ENCODE assay signal across 17 mouse cellular contexts in the genomic region with DNA sequence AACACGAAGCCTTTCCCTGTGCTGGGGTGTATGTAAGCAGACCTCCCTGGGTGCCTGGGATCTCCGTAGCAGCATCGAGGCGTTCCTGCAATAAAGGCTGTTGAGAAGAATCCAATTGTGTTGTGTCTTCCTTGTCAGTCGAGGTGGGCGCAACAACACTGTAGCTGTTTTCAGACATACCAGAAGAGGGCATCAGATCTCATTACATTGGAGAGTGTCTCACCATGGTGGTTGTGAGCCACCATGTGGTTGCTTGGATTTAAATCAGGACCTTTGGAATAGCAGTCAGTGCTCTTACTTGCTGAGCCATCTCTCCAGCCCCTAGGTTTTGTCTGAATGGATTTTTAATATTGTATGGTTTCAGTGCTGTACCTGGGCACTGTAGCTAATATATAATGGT. TPM values are rescaled to one million over a fixed set of nuclear protein-coding genes. Genes with fewer than 3 reads are reported as not detected.
DNase-seq lines count a peak whose midpoint lies in the region; ATAC-seq and TF ChIP-seq lines count a peak whose summit lies in the region.
"Not testable (repeated sequence)": the region's sequence is repeated elsewhere in the genome, so short reads cannot be mapped to it uniquely, and the experiment has no call there.
"Had no signal": no experiment of that assay in that cellular context is flagged by ENCODE, and none has a peak within 500 bp of the region (broad histone marks: within the 10 kb centered on the region; RNA-seq: fewer than 3 reads in every experiment).

No protein-coding gene starts in this region.

- peak; percentile 50; the same call in 1 of the 2 replicates for ATAC-seq in forebrain, embryonic 13.5 days
- ATAC-seq in hindbrain, embryonic 13.5 days (ENCODE audit: low FRiP score), result peak; percentile 46; the same call in 1 of the 2 replicates
- ATAC-seq in lung, postnatal 0 days, result not testable (repeated sequence)
- ATAC-seq in midbrain, embryonic 15.5 days (replicated peaks), result peak; percentile 57

- H3K36me3 ChIP-seq in forebrain, embryonic 13.5 days (ENCODE audit: poor library complexity, severe bottlenecking); hindbrain, embryonic 13.5 days; lung, postnatal 0 days (ENCODE audit: insufficient read depth, low read length); midbrain, embryonic 15.5 days (replicated peaks): not testable (repeated sequence)

- TF ChIP-seq POLR2A in brain, embryonic 14.5 days (IDR thresholded peaks at IDR 0.05; ENCODE audit: borderline replicate concordance, extremely low read depth, insufficient read depth, insufficient read length, poor library complexity, severe bottlenecking), result not testable (repeated sequence)

- TF ChIP-seq CTCF in brain, embryonic 14.5 days (IDR thresholded peaks at IDR 0.05; ENCODE audit: borderline replicate concordance, extremely low read depth, insufficient read depth, insufficient read length), result peak; percentile 36; the same call in 1 of the 2 replicates
- peak; percentile 42 for TF ChIP-seq CTCF in lung, postnatal 0 days (IDR thresholded peaks at IDR 0.05)

- H3K27ac ChIP-seq in forebrain, embryonic 13.5 days; hindbrain, embryonic 13.5 days; lung, postnatal 0 days (ENCODE audit: low read length); midbrain, embryonic 15.5 days: not testable (repeated sequence)

- not testable (repeated sequence) for H3K27me3 ChIP-seq in forebrain, embryonic 13.5 days; lung, postnatal 0 days (replicated peaks; ENCODE audit: insufficient read depth, low read length); midbrain, embryonic 15.5 days (replicated peaks)
- H3K27me3 ChIP-seq in hindbrain, embryonic 13.5 days, result peaks cover 11% of the 10 kb centered on the region; the same call in 1 of the 2 replicates

- not testable (repeated sequence) for TF ChIP-seq EP300 in lung, postnatal 0 days (IDR thresholded peaks at IDR 0.05)

- DNase-seq in A20 (ENCODE audit: low read depth, low spot score), result peak; percentile 35
- peak; percentile 44 for DNase-seq in brain, embryonic 14.5 days (ENCODE audit: low read depth)
- peak; percentile 7 for DNase-seq in kidney, adult 9 months
- not testable (repeated sequence) for DNase-seq in lung, postnatal 0 days (ENCODE audit: low spot score)
- peak; percentile 11 for DNase-seq in retina, embryonic 14.5 days (ENCODE audit: low spot score)

- H3K9me3 ChIP-seq in forebrain, embryonic 13.5 days (replicated peaks); hindbrain, embryonic 13.5 days; lung, postnatal 0 days (ENCODE audit: low read length); midbrain, embryonic 15.5 days: not testable (repeated sequence)

- not testable (repeated sequence) for H3K4me3 ChIP-seq in forebrain, embryonic 13.5 days; hindbrain, embryonic 13.5 days; lung, postnatal 0 days (ENCODE audit: low read depth, low read length)
- H3K4me3 ChIP-seq in midbrain, embryonic 15.5 days, result 0 out of 2 replicates have a peak overlapping the region, but pooled peaks have one; percentile 12

- H3K4me2 ChIP-seq in forebrain, embryonic 13.5 days; hindbrain, embryonic 13.5 days; lung, postnatal 0 days (replicated peaks; ENCODE audit: low read depth, low read length): not testable (repeated sequence)
- peak overlapping the region; percentile 27; the same call in 1 of the 2 replicates for H3K4me2 ChIP-seq in midbrain, embryonic 15.5 days

- not testable (repeated sequence) for H3K9ac ChIP-seq in forebrain, embryonic 13.5 days; hindbrain, embryonic 13.5 days; lung, postnatal 0 days (replicated peaks; ENCODE audit: low read depth); midbrain, embryonic 15.5 days

- 29% methylated on average over 6 of the region's 6 CpGs for WGBS in forebrain, embryonic 13.5 days
- WGBS in hindbrain, embryonic 13.5 days, result 36% methylated on average over 6 of the region's 6 CpGs
- WGBS in lung, postnatal 0 days, result 14% methylated on average over 6 of the region's 6 CpGs
- WGBS in midbrain, embryonic 15.5 days, result 24% methylated on average over 6 of the region's 6 CpGs

- not testable (repeated sequence) for H3K4me1 ChIP-seq in forebrain, embryonic 13.5 days; hindbrain, embryonic 13.5 days (replicated peaks); lung, postnatal 0 days (ENCODE audit: insufficient read depth, low read depth, low read length); midbrain, embryonic 15.5 days

RNA-seq across cellular contexts. Expression of a gene that starts 4.2 kb away (rescaled TPM):
- not detected in 2 replicates for polyA plus RNA-seq in brain, embryonic 14.5 days (2012; rRNA removed)
- not detected in 2 replicates for polyA plus RNA-seq in forebrain, embryonic 13.5 days (2015; fragmentation: Nextera tagmentation; extraction: Ambion mirVana)
- polyA plus RNA-seq in hindbrain, embryonic 13.5 days (2015; fragmentation: Nextera tagmentation; extraction: Ambion mirVana), result not detected in 2 replicates
- not detected in 2 replicates for polyA plus RNA-seq in lung, postnatal 0 days (2015; fragmentation: Nextera tagmentation; extraction: Ambion mirVana)
- not detected in 2 replicates for polyA plus RNA-seq in midbrain, embryonic 15.5 days (2015; fragmentation: Nextera tagmentation; extraction: Ambion mirVana)
- polyA plus RNA-seq: activated CD4-positive, CD25-positive, alpha-beta regulatory T cell, adult 4 months; embryonic facial prominence, embryonic 10.5 days; heart, adult 2 months; heart, embryonic 15.5 days; hindbrain, embryonic 10.5 days; kidney, adult 2 months; limb, embryonic 14.5 days; liver, embryonic 16.5 days; small intestine, adult 2 months had no signal

RNA-seq across cellular contexts. Expression of a gene that starts 10.0 kb away (rescaled TPM):
- 0.19 and 0.23 TPM in 2 replicates for polyA plus RNA-seq in brain, embryonic 14.5 days (2012; rRNA removed)
- polyA plus RNA-seq in forebrain, embryonic 13.5 days (2015; fragmentation: Nextera tagmentation; extraction: Ambion mirVana), result not detected in 2 replicates
- polyA plus RNA-seq in hindbrain, embryonic 13.5 days (2015; fragmentation: Nextera tagmentation; extraction: Ambion mirVana), result not detected in 2 replicates
- polyA plus RNA-seq in lung, postnatal 0 days (2015; fragmentation: Nextera tagmentation; extraction: Ambion mirVana), result not detected in 2 replicates
- polyA plus RNA-seq in midbrain, embryonic 15.5 days (2015; fragmentation: Nextera tagmentation; extraction: Ambion mirVana), result not detected in 2 replicates
- polyA plus RNA-seq: activated CD4-positive, CD25-positive, alpha-beta regulatory T cell, adult 4 months; embryonic facial prominence, embryonic 10.5 days; heart, adult 2 months; heart, embryonic 15.5 days; hindbrain, embryonic 10.5 days; kidney, adult 2 months; limb, embryonic 14.5 days; liver, embryonic 16.5 days; small intestine, adult 2 months had no signal

RNA-seq across cellular contexts. Expression of a gene that starts 49.3 kb away (rescaled TPM):
- polyA plus RNA-seq in brain, embryonic 14.5 days (2012; rRNA removed), result 27.2 and 33.4 TPM in 2 replicates
- 52.8 and 53.4 TPM in 2 replicates for polyA plus RNA-seq in forebrain, embryonic 13.5 days (2015; fragmentation: Nextera tagmentation; extraction: Ambion mirVana)
- polyA plus RNA-seq in hindbrain, embryonic 13.5 days (2015; fragmentation: Nextera tagmentation; extraction: Ambion mirVana), result 38.2 and 39.9 TPM in 2 replicates
- polyA plus RNA-seq in lung, postnatal 0 days (2015; fragmentation: Nextera tagmentation; extraction: Ambion mirVana), result 25.0 and 25.2 TPM in 2 replicates
- 31.0 and 33.3 TPM in 2 replicates for polyA plus RNA-seq in midbrain, embryonic 15.5 days (2015; fragmentation: Nextera tagmentation; extraction: Ambion mirVana)

RNA-seq across cellular contexts. Expression of a gene that starts 54.6 kb away (rescaled TPM):
- not detected in 2 replicates for polyA plus RNA-seq in brain, embryonic 14.5 days (2012; rRNA removed)
- polyA plus RNA-seq in forebrain, embryonic 13.5 days (2015; fragmentation: Nextera tagmentation; extraction: Ambion mirVana), result not detected in 2 replicates
- polyA plus RNA-seq in hindbrain, embryonic 13.5 days (2015; fragmentation: Nextera tagmentation; extraction: Ambion mirVana), result not detected in 2 replicates
- polyA plus RNA-seq in lung, postnatal 0 days (2015; fragmentation: Nextera tagmentation; extraction: Ambion mirVana), result not detected in 2 replicates
- not detected in 2 replicates for polyA plus RNA-seq in midbrain, embryonic 15.5 days (2015; fragmentation: Nextera tagmentation; extraction: Ambion mirVana)
- polyA plus RNA-seq: activated CD4-positive, CD25-positive, alpha-beta regulatory T cell, adult 4 months; embryonic facial prominence, embryonic 10.5 days; heart, adult 2 months; heart, embryonic 15.5 days; hindbrain, embryonic 10.5 days; kidney, adult 2 months; limb, embryonic 14.5 days; liver, embryonic 16.5 days; small intestine, adult 2 months had no signal
